Mouse (Mus musculus): ENCODE data around the gene Cacna2d3. TPM values are rescaled to one million over a fixed set of nuclear protein-coding genes. Genes with fewer than 3 reads are reported as not detected.

The Cacna2d3 gene
- total RNA-seq, 1 experiment from 2014 or later, result 3.5 TPM

- DNase-seq, result no peak
Measured at GRCm38 (mm10) chr14:29391489-29391888, 330.2 kb downstream of the Cacna2d3 start.

DNA sequence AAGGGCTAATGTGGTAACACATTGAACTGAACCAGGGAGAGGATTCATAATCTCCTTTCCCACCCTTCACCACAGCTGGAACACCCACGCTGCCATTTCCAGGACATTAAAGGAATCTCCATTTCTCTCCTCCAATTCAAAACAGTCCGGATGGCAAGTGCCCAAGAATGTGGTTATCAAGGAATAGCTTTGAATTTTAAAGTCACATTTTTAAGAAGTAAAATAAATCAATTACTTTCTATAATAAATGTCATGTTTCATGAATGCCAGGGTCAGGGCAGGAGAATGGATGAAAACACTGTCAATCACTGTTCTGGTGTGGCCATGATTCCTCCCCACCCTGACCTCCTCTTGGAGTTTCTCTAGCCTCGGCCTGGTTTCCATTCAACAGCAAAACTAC, 333.9 kb downstream of the Cacna2d3 start:
- DNase-seq, result peak; percentile 79

GRCm38 (mm10) chr14:29385500-29385899, 336.2 kb downstream of the Cacna2d3 start:
- no peak for DNase-seq

- DNase-seq, result no peak
Measured at GRCm38 (mm10) chr14:29382786-29383185, 338.9 kb downstream of the Cacna2d3 start.

DNA sequence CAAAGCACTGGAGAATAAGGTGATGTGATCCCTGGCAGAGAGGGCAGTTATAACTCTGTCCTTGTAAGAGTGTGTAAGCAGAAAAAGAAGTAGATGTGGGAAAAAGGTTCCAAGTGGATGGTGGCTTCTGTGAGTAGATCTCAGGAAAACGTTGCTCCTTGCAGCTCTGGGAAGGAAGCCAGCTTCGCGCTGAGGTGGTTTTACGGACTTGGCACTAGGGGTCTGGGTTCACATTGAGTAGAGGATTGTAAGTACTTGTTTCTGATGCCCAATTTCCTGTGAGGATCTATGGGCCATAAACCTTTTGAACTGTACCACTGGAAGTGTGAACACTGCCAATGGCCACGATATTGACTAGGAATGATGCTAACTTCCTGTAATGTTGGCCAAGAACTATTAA, 354.8 kb downstream of the Cacna2d3 start:
- no peak for DNase-seq

DNA sequence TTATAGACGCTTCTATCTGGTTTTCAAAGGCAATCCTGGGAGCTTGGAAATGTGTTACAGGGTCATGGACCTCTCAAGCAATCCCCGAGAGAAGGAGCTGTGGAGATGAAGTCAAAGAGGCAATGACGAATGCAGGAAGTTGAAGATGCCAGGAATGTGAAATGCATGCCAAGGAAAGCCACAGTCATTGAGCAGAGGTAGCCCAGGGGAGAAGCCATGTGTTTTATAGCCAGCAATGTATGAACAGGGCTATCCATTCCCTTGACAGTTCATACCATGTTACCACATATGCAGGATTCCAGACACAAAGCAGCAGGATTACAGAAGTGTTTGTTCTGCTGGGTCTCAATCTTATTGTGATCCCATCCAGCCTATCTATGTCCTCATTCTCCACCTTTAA, 359.2 kb downstream of the Cacna2d3 start:
- DNase-seq, result no peak

DNA sequence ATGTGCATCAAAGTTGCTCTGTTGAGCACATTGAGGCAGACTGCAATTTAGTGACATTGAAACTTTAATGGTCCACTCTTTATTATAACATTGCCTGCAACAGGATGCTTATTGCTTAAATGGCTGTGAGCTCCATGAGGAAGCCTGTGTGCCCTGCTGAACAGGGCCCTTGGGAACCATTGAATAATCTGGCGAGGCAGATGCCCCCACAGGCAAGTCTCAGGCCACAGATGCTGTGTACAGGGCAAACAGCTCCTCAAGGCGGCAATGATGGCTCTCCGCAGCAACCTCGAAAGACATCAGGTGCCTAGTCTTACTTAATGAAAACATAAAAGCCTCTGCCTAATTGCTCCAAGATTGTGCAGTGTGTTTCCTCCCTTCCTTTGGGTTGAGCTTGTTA, 371.0 kb downstream of the Cacna2d3 start:
- no peak for DNase-seq

DNA sequence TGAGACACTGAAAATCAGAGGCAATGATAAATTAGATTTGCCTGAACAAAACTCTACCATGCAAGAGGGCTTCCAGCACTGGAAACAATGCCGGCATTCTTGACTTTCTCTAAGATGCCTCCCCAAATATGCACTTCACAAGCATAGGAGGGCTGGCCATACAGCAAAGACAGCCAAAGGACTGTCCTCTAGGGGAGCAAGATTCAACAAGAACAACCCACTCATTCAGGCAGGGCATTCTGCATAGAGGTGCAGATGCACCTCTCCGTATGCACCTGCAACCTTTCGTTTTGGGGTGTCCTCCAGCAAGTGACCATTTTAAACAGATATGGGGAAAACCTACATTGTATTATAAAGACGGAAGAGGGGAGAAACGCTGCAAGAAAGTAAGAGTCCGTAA, 380.1 kb downstream of the Cacna2d3 start:
- DNase-seq, result no peak

GRCm38 (mm10) chr14:29340728-29341127, 380.9 kb downstream of the Cacna2d3 start:
- no peak for DNase-seq

GRCm38 (mm10) chr14:29334897-29335296, 386.8 kb downstream of the Cacna2d3 start:
- no peak for DNase-seq

- no peak for DNase-seq
Measured at GRCm38 (mm10) chr14:29334216-29334615, 387.4 kb downstream of the Cacna2d3 start.

GRCm38 (mm10) chr14:29324430-29324782, 397.3 kb downstream of the Cacna2d3 start:
- DNase-seq, result no peak

GRCm38 (mm10) chr14:29323718-29324429, 397.8 kb downstream of the Cacna2d3 start:
- DNase-seq, result no peak

DNA sequence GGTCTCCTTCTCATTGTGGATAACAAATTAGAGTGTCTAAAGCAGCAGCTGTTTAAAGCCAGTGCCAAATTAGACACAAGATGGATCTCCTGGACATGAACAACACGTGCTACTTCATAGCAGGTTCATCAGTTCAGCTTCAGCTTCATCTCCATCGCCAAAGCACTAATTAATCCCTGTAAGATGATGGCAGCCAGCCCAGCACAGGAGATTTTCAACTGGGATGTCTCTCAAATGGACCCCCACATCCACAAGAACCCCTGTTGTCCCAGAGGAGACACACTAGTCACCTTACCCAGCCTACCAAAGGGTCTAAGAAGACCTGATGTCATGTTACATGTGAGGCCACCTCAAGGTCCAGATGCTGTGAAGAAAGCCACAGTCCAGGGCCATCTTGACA, 408.2 kb downstream of the Cacna2d3 start:
- no peak for DNase-seq

DNA sequence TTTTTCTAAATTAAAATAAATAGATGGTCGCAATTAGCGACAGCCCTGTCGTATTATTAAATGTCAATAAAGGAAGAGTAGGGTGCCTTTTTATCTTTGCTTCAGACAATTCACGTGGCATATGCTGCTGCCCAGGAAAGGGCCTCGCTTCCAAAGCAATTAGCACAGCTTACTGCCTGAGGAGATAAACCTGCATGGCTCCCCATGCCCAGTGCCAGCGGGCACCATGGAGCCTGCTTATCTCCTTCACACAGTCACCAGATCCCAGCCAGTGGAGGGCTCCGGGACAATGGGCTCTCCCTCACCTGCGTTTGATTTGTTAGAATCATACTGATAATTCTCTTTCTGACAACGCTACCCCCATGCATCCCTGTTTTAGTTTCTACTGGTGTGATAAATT, 416.0 kb downstream of the Cacna2d3 start:
- DNase-seq, result no peak

- no peak for DNase-seq
Measured at GRCm38 (mm10) chr14:29296185-29296754, 425.4 kb downstream of the Cacna2d3 start.

GRCm38 (mm10) chr14:29278901-29279300, 442.8 kb downstream of the Cacna2d3 start:
- DNase-seq, result no peak

- DNase-seq, result peak; percentile 15
Measured at GRCm38 (mm10) chr14:29278401-29278800, 443.3 kb downstream of the Cacna2d3 start.

GRCm38 (mm10) chr14:29277701-29278100, 444.0 kb downstream of the Cacna2d3 start:
- no peak for DNase-seq

GRCm38 (mm10) chr14:29273890-29274289, 447.8 kb downstream of the Cacna2d3 start:
- peak; percentile 14 for DNase-seq

- no peak for DNase-seq
Measured at GRCm38 (mm10) chr14:29270541-29270940, 451.1 kb downstream of the Cacna2d3 start.

DNA sequence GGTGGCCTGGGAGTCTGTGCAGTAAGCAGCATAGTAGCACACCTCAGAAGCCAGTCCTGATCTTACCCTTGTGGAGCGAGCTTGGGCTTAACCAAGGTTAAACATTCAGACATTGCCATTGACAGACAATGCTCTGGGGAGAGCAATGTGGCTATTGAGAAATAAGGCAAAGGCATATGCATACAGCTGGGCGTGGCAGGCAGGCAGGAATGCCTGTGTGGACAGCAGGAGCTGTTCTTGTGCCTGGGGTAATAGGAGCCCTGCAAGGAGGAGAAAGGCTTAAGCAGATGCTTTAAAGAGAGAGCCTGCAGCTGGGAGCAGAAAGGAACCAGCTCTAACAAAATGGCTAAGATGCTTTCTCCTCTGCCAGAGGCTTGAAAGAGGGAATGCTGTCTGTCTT, 451.8 kb downstream of the Cacna2d3 start:
- DNase-seq, result peak; percentile 25

DNA sequence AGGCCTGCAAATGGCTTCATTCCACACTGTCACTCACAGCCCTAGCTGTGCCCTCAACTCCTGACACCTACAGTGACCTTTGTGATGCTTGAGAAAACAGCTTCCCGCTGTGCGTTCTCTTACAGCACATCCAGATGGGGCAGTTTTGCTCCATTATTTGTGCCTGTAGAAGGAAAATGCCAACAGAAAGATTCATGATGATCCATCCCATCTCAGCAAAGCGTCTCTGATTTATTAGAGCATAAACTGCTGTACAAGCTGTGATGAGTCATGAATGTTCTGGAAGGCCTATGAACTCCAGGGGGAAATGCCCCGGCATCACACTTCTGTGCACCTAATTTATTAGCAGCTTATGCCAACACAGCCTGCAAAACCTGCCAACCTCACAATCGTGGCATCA, 453.1 kb downstream of the Cacna2d3 start:
- DNase-seq, result peak; percentile 43

GRCm38 (mm10) chr14:29267233-29267874, 454.3 kb downstream of the Cacna2d3 start:
- peak; percentile 38 for DNase-seq

All from adrenal gland, postnatal 14 days (tissue).